Mouse (Mus musculus) bone marrow macrophage, adult 2 months (primary cell): ENCODE measurements around the gene Nkain2.

Experiments used
- CTCF ChIP-seq: IDR thresholded peaks from 2 replicates; pipeline ENCODE4 v1.5.1; 2012; ENCODE audit warnings: low read depth, mild to moderate bottlenecking, low read length, moderate library complexity
- POLR2A ChIP-seq: IDR thresholded peaks from 2 replicates; pipeline ENCODE4 v1.6.1; 2012; ENCODE audit warnings: mild to moderate bottlenecking, low read depth, low read length, borderline replicate concordance

GRCm38 (mm10) chr10:32018385-32018784 lies 871.9 kb downstream of the Nkain2 start:
- no peak for TF ChIP-seq CTCF
- no peak for TF ChIP-seq POLR2A
